Mouse (Mus musculus): ENCODE results near the gene Rnf39.

Rnf39 gene

DNA sequence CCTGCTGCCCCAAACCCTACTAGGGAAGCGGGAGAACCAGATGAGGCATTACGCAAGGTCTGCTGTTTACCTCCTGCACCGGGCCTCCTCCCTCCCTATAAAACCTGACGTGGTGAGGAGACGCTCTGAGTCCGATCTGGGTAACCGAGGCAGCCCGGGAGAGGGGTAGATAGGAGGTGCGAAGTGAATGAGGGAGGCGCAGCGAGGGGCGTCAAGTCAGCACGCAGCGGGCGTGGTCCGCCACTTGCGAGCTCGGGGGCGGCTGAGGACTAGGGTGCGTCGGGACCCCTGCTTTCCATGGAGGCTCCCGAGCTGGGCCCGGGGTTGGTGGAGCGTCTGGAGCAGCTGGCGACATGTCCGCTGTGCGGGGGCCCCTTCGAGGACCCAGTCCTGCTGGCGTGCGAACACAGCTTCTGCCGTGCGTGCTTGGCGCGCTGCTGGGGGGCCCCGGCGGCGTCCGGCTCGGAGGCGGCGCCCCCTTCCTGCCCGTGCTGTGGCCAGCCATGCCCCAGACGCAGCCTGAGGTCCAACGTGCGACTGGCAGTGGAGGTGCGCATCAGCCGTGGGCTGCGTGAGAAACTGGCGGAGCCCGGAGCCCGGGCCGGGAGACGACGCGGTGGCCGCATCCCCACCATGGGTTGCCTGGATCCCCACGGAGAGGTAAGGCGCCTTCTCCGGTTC lies at the start of gene Rnf39:
Rnf39 (plus strand) TSS at position 128 of the 681 bp plus-strand sequence.
- peak; percentile 28 for DNase-seq (ENCODE audit: low spot score)

DNA sequence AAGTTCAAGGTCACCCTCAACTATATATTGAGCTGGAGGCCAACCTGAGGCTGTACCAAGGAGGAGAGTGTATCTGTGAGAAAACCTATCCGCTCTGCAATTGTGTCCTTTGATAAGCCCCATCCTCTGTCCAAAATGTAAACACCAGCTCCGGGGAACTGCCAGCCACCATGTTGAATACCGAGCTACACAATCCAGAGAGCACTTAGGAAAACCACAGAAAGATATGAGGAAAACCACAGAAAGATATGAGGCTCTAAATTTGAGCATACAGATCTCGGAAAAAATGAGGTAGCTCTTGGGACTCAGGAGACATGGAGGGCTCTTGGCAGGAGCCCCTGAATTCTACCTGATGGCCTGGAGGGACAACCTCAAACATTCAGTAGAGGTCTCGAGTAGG lies 49.3 kb upstream of the Rnf39 start:
- DNase-seq (ENCODE audit: low spot score), result no peak

DNA sequence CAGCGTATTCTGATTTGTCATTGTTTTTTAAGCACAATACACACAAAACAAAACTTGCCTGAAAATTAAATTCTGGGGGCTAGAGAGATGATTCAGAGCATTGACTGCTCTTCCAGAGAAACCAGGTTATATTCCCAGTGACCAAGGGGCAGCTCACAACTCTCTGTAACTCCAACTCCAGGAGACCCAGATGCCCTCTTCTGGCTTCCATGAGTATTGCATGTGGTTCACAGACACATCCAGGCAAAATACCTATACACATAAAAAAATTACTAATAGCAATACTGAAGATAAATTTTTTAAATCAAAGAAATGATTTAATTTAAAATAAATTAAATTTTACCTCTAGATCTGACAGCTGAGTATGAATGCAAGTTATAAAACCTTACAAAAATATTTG lies 46.1 kb upstream of the Rnf39 start:
- peak; percentile 44 for DNase-seq (ENCODE audit: low spot score)

DNA sequence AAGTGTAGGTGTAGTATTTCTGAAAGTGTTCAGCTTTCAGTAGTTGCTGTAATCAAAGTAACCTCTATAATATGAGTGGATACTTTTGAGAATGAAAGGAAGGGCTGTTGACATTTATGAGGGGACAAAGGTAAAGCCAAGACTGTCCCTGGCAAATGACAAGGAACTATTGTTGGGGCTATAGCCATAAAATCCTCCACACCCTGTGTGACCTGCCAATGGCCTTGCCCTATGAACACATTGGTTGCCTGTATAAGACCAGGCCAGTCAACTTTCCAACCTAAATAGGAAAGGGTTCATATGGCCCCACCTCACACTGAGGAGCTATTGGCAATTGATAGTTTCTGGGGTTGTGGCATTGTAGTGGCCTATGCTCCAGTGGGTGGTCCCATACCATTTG lies 45.7 kb upstream of the Rnf39 start:
- no peak for DNase-seq (ENCODE audit: low spot score)

DNA sequence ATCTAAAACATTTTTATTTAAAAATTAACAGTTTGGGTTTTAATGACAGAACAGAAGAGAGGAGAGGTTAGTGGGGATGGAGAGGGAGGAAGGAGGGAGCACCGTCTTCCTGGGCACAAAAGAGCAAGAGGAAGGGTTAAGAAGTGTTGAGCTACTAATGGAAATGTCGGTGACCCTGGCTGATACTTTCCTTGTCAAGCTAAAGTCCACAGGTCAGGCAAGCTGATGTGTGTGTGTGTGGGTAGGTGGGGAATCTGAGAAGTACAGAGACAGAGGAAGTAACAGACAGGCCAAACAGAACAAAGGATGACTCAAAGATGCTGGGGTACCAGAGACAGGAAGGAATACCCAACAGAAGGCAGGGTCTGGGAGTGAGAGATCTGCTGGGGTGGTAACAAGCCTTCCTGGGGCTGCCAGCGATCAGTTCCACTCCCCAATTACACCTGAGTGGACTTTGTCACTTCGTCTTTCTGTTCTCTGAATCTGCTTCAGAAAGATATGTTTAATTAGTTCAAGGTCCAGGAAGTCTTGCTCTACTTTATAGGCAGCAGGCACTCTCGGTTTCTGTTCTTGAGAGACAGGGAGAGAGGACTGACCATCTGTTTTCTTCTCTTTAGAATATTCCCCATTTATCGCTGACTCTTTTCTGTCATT lies 45.0 kb upstream of the Rnf39 start, which contains the start of gene Trim31:
Trim31 (plus strand) TSS at position 567 of the 654 bp plus-strand sequence.
- no peak for DNase-seq (ENCODE audit: low spot score)

DNA sequence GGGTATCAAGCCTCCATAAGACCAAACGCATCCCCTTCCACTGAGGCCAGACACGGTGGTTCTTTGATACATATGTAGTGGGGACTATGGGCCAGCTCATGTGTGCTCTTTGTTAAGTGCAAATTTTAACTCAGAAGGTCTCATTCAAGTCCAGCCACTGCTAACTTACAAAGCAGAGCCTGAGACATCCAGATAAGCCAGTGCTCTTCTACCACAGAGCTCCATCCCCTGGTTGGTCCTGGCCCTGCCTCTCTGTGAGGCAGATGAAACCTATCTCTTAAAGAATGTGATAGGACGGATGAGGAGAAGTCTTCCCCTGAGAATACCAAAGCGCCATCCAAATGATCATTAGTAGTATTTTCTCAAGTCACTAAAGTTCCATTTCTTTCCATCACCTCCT lies 43.3 kb upstream of the Rnf39 start:
- no peak for DNase-seq (ENCODE audit: low spot score)

DNA sequence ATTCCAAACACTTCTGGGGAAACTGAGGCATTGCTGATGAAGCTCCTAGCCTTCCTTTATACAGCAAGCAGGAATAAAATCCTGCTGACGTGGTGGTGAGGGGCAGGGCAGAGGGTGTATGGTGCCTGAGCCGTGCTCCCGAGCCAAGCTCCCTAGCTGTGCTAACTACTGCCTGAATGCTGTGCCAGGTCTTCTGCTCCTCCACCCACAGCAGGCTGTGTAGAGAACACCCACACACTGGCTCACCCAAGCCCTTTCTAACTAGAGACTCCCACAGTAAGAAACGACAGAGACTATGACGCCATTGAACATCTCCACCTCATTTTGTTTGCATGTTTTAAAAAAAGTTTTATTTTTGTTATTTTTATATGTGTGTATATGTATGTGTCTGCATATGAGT lies 42.7 kb upstream of the Rnf39 start:
- DNase-seq (ENCODE audit: low spot score), result peak; percentile 51

DNA sequence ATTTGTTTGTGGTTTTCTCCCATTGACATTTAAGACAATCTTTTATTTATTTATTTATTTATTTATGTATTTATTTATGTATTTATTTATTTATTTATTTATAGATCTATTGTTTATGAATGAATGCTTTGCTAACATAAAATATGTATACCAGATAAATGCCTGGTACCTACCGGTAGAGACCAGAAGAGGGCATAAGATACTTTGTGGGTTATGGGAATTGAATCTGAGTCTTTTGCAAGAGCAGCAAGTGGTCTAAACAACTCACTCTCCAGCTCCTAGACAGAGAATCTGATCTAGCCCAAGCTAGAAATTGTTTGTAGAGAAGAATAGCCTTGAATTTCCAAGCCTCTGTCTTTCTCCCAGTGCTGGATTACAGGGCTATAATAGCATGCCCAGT lies 42.0 kb upstream of the Rnf39 start:
- DNase-seq (ENCODE audit: low spot score), result no peak

DNA sequence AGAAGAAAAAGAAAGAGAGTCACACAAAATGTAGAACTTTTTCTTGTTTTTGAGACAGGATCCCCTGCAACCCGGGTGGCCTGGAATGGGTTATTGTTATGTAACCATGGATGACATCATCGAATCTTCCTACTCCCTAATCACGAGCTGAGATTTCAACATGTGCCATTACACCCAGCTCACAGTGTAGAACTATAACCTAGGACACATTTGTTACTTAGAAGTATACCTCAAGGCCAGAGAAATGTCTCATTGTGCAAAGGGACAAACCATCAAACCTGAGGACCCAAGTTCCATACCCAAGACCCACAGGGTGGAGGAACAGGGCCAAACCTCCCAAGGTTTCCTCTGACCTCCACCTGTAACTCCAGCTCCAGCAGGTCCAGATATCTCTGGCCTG lies 39.1 kb upstream of the Rnf39 start:
- no peak for DNase-seq (ENCODE audit: low spot score)

DNA sequence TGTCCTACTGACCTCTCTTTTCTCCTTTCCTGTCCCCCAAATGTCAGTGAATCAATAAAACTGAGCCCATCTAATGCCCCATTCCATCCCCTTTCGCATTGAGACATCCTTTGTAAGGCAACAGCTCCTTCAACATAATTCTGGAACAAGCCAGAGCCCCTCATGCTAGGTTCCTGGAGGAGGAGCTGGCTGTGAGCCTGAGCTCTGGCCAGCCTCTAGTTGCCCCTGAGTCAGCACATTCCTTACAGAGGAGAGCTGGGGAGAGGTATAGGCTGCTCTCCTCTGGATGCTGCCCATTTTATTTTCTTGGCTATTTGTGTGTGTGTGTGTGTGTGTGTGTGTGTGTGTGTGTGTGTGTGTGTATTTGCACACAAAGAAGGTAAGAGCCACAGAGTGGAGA lies 34.5 kb upstream of the Rnf39 start:
- no peak for DNase-seq (ENCODE audit: low spot score)

DNA sequence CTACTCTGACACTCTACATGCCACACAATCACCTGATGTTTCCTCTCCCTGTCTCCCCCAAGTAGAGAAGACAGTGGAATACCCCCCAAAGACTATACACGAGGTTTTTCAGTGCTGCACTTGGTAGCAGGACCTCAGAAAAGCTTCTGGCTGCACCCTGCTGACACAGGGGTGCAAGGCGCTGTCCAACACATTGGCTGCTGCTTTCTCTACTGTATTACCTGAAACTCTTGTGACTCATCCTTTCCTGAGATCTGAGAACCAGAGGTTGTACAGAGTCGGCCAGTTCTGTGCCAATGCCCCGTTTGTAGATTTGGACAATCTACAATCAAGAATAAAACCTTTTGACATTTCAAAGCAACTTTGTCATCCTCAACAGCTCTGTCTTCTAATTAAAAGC lies 32.9 kb upstream of the Rnf39 start:
- DNase-seq (ENCODE audit: low spot score), result no peak

DNA sequence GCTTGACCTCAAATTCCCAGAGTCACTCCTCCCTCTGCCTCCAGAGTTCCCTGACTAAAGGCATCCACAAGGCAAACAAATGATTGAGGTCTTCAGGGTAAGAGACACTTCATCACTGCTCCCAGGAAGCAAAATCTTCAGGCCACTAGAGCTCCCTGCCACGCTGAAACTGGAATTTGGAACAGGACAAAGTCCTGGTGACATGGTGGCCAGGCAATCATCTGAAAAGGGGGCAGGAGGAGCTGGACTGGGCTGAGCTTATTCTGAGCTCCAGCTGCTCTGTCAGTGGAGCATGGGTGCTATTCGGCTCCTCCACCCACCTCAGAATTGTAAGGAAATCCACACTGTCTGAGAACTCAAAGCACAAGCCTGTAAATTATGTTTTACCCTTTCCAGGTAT lies 30.7 kb upstream of the Rnf39 start:
- no peak for DNase-seq (ENCODE audit: low spot score)

DNA sequence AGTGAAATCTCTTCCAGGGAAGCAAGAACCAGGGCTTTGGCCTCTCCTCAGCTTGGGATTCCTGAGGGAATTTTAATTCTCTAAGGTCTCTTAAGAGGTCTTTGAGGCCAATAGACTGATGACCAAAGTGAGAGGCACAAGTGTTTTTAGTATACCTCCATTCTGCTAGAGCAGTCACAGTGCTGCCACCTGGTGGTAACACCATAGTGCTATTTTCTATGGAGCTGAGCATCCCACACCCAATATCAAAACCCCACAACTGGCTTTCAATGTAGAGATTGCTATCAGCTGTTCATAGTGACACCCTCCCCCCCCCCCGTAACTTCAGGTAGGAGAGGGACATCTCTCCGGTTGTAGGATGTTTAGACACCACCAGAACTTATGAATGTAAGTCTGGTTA lies 28.6 kb upstream of the Rnf39 start:
- DNase-seq (ENCODE audit: low spot score), result peak; percentile 85

DNA sequence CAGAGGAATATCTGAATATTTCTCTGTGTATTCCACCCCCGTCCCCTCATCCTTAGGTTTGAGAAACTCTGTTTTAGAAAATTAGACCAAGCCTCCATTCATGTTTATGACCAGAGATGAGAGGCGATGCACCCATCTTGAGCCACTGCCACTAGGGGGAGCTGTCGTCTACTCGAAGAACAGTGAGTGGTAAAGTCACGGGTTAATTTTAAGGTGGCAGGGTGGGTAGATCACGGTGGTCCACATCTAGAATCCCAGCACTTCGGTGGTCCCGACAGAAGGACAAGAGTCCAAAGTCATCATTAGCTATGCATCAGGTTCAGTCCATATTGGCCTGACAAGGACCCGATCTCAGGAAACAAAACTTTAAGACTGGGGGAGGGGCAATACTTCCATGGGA lies 27.6 kb upstream of the Rnf39 start:
- DNase-seq (ENCODE audit: low spot score), result peak; percentile 68

DNA sequence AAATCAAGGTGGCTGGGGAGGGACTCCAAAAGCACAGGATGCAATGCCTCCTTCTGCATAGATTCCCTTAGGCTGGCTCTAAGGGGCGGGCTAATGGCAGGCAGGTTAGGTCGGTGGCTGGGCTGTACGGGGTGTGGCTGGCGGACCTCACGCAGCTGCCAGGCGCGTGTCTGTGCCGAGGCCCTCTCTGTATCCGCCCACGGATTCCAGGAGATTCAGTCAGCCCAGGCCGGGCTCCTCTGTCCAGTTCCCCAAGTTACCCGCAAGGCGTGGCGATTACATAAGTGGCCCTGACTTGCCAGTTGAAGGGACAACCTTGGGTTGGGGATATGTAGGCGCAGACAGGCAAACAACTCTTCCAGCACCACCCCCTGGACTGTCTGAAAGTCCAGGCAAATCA lies 22.5 kb upstream of the Rnf39 start:
- no peak for DNase-seq (ENCODE audit: low spot score)

DNA sequence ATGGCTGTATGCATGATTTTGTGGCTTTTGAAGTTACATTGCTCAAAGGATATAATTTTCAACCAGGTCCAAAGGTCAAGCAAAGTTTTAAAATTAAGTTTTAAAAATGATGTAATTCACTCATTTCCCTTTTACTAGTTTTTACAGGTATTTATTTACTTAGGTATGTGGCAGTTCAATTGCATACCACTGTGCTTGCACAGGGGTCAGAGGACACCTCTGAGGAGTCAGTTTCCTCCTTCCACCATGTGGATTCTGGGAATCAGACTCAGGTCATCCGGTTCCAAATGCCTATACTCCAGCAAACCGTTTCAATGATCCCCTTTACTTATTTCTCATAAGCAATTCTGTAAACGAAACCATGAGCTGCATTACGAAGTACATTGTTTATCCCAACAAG lies 20.0 kb upstream of the Rnf39 start:
- DNase-seq (ENCODE audit: low spot score), result no peak

DNA sequence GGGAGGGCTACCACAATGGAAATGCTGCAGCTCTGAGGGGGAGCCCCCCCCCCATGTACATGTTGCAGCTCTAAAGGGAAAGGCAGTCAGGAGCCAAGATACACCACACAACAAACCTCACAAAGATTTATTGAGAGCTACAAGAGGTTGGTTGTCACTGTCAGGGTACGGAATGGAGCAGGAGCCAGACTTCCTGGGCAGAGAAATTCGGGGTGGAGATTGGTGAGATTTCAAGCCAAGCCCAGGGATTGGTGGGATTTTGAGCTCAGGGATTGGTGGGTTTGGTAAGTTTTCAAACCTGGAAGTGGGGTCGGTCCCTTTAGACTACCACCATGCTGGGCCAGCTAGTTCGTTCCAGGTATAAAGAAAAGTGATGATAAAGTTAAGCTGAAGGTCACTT lies 19.2 kb upstream of the Rnf39 start:
- DNase-seq (ENCODE audit: low spot score), result no peak

DNA sequence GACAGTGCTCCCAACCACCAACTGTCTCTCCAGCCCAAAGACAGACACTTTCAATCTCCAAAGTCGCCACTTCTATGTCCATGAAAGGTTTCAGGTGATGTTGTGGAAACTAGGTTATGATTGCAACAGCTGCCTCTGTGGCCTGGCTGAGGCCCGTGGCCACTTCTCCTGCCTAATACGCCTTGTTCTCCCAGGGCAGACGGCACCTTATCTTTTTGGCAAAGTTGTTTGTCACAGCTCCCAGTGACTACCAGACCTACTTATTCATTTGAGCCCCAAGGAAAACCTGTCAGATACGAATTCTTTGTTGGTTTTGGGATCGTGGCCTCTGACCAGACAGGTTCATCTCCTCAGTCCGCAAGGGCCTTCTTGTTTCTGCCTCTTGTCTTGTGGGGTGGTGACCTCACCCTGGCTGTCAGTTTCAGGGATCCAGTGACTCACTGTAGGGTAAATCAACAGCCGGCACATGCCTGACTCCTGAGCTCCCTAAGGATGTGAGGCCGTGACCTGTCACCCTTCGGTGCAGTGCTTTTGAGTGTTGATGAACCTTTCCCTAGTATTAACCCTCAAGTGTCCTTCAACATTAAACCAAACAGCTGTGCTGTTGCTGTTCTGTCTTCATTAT lies 15.1 kb upstream of the Rnf39 start:
- DNase-seq (ENCODE audit: low spot score), result no peak

DNA sequence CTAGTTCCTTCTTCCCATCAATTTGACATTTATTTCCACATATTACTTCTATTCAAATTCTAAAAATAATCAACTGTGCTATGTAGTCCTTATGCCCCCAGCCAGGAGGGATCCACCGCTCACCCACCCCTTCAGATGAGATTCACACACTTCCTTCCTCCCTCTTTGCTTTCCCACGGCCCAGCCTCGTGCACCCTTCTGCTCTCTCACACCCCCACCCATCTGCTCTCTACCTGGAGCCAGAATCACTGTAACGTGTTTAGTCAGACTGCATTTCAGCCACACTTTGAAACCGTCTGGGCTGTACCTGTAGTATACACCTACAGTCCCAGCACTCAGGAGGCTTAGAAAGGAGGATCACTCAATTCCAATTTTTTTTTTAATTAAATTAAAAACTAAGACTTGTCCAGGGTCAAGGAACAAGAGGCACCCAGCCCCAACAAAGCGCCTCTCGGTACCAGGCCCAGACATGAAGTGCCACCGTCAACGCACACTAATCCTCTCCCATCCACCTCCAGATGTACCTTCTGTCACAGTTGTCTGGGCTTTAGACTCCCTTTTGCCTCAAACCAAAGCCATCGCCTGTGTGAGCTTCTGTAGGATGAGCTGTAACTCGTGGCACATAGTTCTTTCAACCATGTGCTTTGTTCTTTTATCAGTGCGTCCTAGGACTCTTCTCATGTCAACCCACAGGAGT lies 13.3 kb upstream of the Rnf39 start:
- no peak for DNase-seq (ENCODE audit: low spot score)

DNA sequence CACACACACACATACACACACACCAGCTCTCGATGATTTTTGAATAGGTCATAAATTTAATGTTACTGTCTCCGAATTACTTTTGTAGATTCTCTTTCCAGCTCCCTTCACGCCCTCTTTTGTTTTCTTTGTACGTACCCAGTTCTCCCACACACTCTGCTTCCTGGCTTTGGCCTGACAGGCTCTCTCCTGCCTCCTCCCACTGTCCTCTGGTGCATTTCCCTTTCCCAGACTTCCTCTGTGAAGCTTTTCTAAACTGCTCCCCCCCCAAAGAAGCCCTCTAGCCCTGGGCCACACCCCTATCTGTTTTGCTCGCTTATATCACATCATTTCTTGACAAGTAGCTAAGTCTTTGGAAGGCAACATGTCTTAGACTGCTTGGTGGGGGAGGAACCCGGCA lies 12.5 kb upstream of the Rnf39 start:
- no peak for DNase-seq (ENCODE audit: low spot score)

DNA sequence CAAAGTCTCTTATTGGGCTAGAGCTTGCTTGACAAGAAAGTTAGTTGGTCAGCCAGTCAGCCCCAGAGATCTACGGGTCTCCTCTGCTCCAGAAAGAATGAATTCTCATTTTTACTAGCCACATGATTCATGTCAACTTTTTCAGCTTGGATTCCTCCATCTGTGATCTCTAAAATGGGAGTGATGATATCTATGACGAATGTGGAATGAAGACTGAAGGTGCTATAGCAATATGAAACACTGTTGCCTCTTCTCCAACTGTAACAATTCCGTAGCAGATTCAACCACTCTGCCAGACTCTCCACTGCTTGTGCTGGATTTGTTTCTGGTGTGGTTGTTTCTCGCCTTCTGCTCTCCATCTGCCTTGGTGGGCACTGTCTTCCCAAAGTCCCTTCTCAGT lies 11.6 kb upstream of the Rnf39 start:
- DNase-seq (ENCODE audit: low spot score), result no peak

DNA sequence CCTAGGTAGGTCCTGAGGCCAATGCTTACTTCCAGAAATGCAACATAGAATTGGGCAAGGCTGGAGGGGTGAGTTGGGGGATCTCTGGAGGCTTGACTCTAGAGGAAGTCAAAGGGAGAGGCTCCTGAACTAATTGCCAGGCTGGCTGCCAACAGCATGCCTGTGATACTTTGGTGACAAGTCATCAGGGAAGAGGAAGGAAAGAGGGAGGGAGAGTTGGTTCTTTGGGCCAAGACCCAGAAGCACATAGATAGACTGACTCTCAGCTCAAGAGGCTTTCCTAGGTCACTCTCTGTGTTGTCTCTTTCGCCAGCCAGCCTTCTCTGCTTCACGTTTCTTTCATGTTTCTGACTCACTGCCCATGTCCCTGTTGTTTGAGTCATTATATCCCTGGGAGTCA lies 10.9 kb upstream of the Rnf39 start:
- no peak for DNase-seq (ENCODE audit: low spot score)

DNA sequence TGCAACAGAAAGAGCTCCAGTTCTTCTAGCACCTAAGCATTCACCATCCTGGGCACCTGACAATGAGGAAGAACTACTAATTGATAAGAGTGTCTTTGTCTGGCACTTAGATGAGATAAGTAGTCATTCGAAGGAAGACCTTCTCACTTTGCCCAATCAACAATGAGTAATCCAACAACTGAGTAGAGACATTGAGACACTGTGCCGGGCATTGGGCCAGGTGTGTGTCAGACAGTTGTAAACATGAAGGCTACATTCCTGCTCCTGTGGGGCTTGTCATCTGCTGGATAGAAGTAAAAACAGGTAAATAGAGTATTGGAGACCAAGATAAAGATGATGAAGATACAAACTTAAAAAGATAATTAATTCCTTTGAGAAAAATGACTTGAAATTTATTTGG lies 4.7 kb upstream of the Rnf39 start:
- no peak for DNase-seq (ENCODE audit: low spot score)

Data from layer of hippocampus, adult 11-12 months (tissue).